Mouse (Mus musculus) G1E (cell line): Measurements from ENCODE around the gene Lrrc63. TPM values are rescaled to one million over a fixed set of nuclear protein-coding genes. Genes with fewer than 3 reads are reported as not detected.

Source experiments
- ATAC-seq: 2 replicates; pipeline ENCODE4 v1.8.0; 2016; ENCODE audit warnings: mild to moderate bottlenecking; ENCODE audit not compliant: insufficient number of reproducible peaks, poor library complexity, low FRiP score, severe bottlenecking; ENCODE audit errors: extremely low read depth
- DNase-seq: peaks from one replicate; pipeline ENCODE4 v3.0.0; 2012; ENCODE audit warnings: low spot score
- H3K27me3 ChIP-seq: 2 replicates; pipeline ENCODE4 v1.6.1; 2012; ENCODE audit warnings: mild to moderate bottlenecking, low read length, inconsistent platforms; ENCODE audit not compliant: insufficient read depth
- H3K36me3 ChIP-seq: replicated peaks from 2 replicates; pipeline ENCODE3; 2012; ENCODE audit warnings: mild to moderate bottlenecking, inconsistent platforms
- H3K4me1 ChIP-seq: 2 replicates; pipeline ENCODE4 v1.6.1; 2012; ENCODE audit warnings: low read depth, low read length, inconsistent platforms, mixed read lengths; ENCODE audit not compliant: insufficient read depth
- H3K4me3 ChIP-seq: 2 replicates; pipeline ENCODE4 v1.5.1; 2012; ENCODE audit warnings: low read depth, mild to moderate bottlenecking, inconsistent platforms, low read length, moderate library complexity, mixed read lengths
- H3K9me3 ChIP-seq: replicated peaks from 2 replicates; pipeline ENCODE4 v1.6.1; 2012; ENCODE audit warnings: inconsistent platforms
- CTCF ChIP-seq: IDR thresholded peaks from 2 replicates; pipeline ENCODE4 v1.5.1; 2012; ENCODE audit warnings: low read depth, low read length, inconsistent platforms, mixed read lengths
- GATA1 ChIP-seq: IDR thresholded peaks from 2 replicates; pipeline ENCODE4 v1.6.1; 2012; ENCODE audit warnings: borderline replicate concordance, low read length, inconsistent platforms, mixed read lengths
- GATA2 ChIP-seq: IDR thresholded peaks from 2 replicates; pipeline ENCODE4 v1.6.1; 2012; ENCODE audit warnings: low read depth, low read length, inconsistent platforms, borderline replicate concordance
- POLR2AphosphoS5 ChIP-seq: IDR thresholded peaks from 2 replicates; pipeline ENCODE4 v1.6.1; 2012; ENCODE audit warnings: low read depth, low read length, inconsistent platforms; ENCODE audit not compliant: insufficient replicate concordance
- TAL1 ChIP-seq: conservative IDR thresholded peaks from 2 replicates; pipeline ENCODE4 v1.6.1; 2012; ENCODE audit warnings: low read depth, low read length, inconsistent platforms, mixed read lengths
- polyA plus RNA-seq: library from polyadenylated mRNA; stranded (reverse); fragments of >175 nt; gene quantifications from 2 replicates; pipeline ENCODE4 v1.2.3, GENCODE M21; 2012
- total RNA-seq, 2 experiments: library from RNA; stranded (forward) in 1 of 2; stranded (reverse) in 1 of 2; fragments of 200-1000 nt in 1 of 2; fragments of >200 nt in 1 of 2; fragmentation: Nextera tagmentation in 1 of 2; gene quantifications; 2 replicates each; pipeline ENCODE4 v1.2.3; 2014 to 2017

Lrrc63 gene
- total and polyA plus RNA-seq, 3 experiments: not detected

DNA sequence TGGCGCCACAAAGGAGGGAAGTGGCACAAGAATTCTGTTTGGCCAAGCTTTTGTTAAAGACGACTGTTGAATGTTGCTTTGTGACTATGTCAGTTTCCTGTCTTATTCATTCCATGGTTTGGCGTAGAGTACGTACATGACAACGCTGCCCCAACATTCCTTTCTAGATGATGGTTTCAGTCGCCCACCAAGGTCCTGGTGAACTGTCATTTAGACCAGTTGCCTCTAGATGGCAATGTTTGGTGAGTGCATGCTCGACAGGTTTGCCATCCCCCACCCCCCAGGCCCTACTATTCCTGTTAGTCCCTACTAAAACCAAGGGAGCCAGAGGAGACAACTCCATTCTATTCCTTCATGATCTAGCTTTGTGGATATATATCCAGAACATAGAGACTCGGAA lies 78.2 kb downstream of the Lrrc63 start:
- no peaks in the 10 kb centered on the region for H3K36me3 ChIP-seq
- no peaks in the 10 kb centered on the region for H3K9me3 ChIP-seq
- TF ChIP-seq CTCF (no peak), GATA1 (no peak), TAL1 (no peak), GATA2 (no peak), POLR2AphosphoS5 (no peak)
- DNase-seq (no peak), ATAC-seq (no peak)
- no peaks in the 10 kb centered on the region for H3K4me1 ChIP-seq
- no peak overlapping the region for H3K4me3 ChIP-seq
- no peaks in the 10 kb centered on the region for H3K27me3 ChIP-seq

- H3K4me1 ChIP-seq: no peaks in the 10 kb centered on the region
- H3K27me3 ChIP-seq: no peaks in the 10 kb centered on the region
- no peak for ATAC-seq
- no peaks in the 10 kb centered on the region for H3K36me3 ChIP-seq
- H3K4me3 ChIP-seq: no peak overlapping the region
- H3K9me3 ChIP-seq: no peaks in the 10 kb centered on the region
- no peak for DNase-seq
- TF ChIP-seq GATA1 (no peak), TAL1 (no peak), POLR2AphosphoS5 (no peak), CTCF (no peak), GATA2 (no peak)
Measured at GRCm38 (mm10) chr14:75045184-75045583, 85.5 kb downstream of the Lrrc63 start.

- Histone ChIP-seq H3K27me3 (no peaks in the 10 kb centered on the region), H3K4me3 (no peak overlapping the region), H3K4me1 (no peaks in the 10 kb centered on the region), H3K9me3 (no peaks in the 10 kb centered on the region), H3K36me3 (no peaks in the 10 kb centered on the region)
- ATAC-seq: no peak
- no peak for TF ChIP-seq CTCF
- TF ChIP-seq TAL1: no peak
- DNase-seq: no peak
Measured at GRCm38 (mm10) chr14:75035431-75035830, 95.2 kb downstream of the Lrrc63 start.

Other genes with a start within 250 kb of the Lrrc63 start
- not detected in 2 replicates for gene Lrch1, start 183.0 kb downstream of the Lrrc63 start, total RNA-seq (2014; fragmentation: Nextera tagmentation)
- 0.12 and 0.16 TPM in 2 replicates for gene Lrch1, start 183.0 kb downstream of the Lrrc63 start, total RNA-seq (2017)
- gene Lrch1, start 183.0 kb downstream of the Lrrc63 start, polyA plus RNA-seq: not detected in 2 replicates
- not detected in 2 replicates for gene Rubcnl, start 114.9 kb downstream of the Lrrc63 start, total RNA-seq (2014; fragmentation: Nextera tagmentation)
- gene Rubcnl, start 114.9 kb downstream of the Lrrc63 start, total RNA-seq (2017): 0.05 TPM in 1 of 2 replicates, not detected in the other
- not detected in 2 replicates for gene Rubcnl, start 114.9 kb downstream of the Lrrc63 start, polyA plus RNA-seq
- 1.5 and 2.3 TPM in 2 replicates for gene Lcp1, start 220 bp upstream of the Lrrc63 start, total RNA-seq (2014; fragmentation: Nextera tagmentation)
- 21.1 and 23.4 TPM in 2 replicates for gene Lcp1, start 220 bp upstream of the Lrrc63 start, total RNA-seq (2017)
- gene Lcp1, start 220 bp upstream of the Lrrc63 start, polyA plus RNA-seq: 0.33 and 0.55 TPM in 2 replicates
- not detected in 2 replicates for gene Cpb2, start 111.4 kb upstream of the Lrrc63 start, total RNA-seq (2014; fragmentation: Nextera tagmentation)
- not detected in 2 replicates for gene Cpb2, start 111.4 kb upstream of the Lrrc63 start, total RNA-seq (2017)
- not detected in 2 replicates for gene Cpb2, start 111.4 kb upstream of the Lrrc63 start, polyA plus RNA-seq
- gene Zc3h13, start 153.5 kb upstream of the Lrrc63 start, total RNA-seq (2014; fragmentation: Nextera tagmentation): 29.1 and 47.4 TPM in 2 replicates
- gene Zc3h13, start 153.5 kb upstream of the Lrrc63 start, total RNA-seq (2017): 17.3 TPM in 2 replicates
- gene Zc3h13, start 153.5 kb upstream of the Lrrc63 start, polyA plus RNA-seq: 18.2 and 22.4 TPM in 2 replicates